Mouse (Mus musculus) B cell, adult (primary cell): ENCODE results near the gene Slc4a2. TPM values are rescaled to one million over a fixed set of nuclear protein-coding genes. Genes with fewer than 3 reads are reported as not detected.

Experiments used
- total RNA-seq: library from RNA; stranded (reverse); gene quantifications from 4 replicates; pipeline ENCODE4 v1.2.4, GENCODE M21; 2023; ENCODE audit not compliant: inconsistent age

Slc4a2 gene
- 61.9 to 68.1 TPM (median 62.6 TPM) in 4 replicates for total RNA-seq

DNA sequence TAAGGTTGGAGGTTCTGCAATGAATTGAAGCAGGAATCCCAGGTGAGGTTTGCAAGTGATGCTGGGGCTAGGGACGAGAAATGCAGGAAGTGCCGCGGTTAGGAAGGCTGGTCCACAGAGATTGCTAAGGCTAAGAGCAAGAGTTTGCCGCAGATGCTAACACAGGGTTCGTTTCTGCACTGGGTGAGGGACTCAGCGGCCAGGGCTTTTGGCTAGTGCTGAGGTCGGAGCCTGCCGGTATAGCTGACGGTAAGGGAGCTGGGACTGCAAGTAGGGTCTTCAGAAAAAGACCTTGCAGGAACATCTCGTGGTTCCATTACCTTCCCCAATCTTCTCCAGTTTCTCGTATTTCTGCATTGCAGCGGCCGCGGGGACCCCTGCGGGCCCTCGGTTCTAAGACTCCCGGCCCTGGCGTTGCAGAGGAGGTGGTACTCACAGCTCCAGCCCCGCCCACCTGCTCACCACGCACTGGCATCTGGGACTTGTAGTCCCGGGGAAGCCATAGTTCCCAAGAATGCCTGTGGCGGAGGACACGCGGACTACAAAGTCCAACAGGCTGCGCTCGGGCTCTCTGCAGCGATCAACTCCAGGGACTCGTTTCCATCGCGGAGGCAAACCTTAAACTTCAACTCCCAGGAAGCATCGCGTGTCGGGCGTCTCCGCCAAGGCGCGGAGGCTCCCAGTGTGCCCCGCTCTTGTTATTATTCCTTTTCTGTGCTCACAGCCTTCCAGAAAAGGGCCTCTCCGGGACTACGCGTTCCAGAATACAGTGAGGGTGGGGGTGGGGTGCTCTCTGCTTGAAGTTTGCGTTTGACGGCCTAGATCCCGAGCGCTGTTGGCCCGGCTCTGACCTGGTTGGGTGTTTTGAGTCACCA lies at the start of gene Slc4a2, which contains the start of gene Cdk5:
TSS of gene Slc4a2 (plus strand) at position 709 of the 875 bp plus-strand sequence.
TSS of gene Cdk5 (minus strand) at position 402 of the 875 bp plus-strand sequence.

DNA sequence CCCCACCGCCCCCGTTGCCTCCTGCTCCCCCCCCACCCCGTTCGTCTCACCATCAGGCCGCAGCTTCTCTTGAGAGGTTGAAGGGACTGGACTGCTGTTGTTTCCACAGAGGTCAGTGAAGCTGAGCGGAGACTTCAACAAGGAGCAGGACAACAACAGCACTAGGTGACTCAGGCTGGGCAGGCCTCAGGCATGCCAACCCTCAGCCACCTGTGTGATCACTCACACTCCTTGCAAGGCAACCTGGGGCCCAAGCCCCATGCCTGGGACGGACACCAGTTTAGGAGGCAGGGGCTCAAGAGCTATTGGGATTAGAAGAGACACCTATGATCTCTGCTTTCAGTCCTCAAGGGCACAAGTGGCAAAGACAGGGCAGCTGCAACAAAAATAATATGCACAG lies 31.8 kb upstream of the Slc4a2 start, which contains the start of gene Atg9b:
TSS of gene Atg9b (minus strand) at position 280 of the 400 bp plus-strand sequence.

DNA sequence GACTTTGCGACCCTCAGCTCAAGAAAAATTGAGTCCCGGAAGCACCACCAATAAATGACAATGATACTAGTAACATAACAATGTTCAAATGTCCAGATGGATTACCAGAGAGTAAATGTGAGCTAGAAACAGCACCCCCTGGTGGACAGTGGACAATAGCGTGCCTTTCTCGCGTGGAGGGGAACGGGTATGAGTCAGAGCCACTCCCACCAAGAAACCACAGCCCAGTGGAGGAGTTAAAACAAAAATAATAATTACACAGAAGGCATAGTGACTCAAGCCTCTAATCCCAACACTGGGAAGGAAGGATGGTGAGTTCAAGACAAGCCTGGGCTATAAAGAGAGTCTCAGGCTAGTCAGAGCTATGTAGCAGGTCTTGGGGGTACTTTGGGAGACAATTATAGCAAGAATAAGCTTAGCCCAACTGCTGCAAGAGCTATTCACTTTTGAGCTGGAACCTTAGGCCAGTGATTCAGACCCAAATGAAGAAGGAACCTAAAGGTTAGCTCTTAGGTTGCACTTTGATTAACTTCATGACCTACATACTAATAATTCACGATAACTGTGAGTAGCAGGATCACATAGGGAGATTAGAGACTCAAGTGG lies 30.1 kb upstream of the Slc4a2 start, which contains the start of gene Abcb8:
TSS of gene Abcb8 (plus strand) at position 272 of the 606 bp plus-strand sequence.

DNA sequence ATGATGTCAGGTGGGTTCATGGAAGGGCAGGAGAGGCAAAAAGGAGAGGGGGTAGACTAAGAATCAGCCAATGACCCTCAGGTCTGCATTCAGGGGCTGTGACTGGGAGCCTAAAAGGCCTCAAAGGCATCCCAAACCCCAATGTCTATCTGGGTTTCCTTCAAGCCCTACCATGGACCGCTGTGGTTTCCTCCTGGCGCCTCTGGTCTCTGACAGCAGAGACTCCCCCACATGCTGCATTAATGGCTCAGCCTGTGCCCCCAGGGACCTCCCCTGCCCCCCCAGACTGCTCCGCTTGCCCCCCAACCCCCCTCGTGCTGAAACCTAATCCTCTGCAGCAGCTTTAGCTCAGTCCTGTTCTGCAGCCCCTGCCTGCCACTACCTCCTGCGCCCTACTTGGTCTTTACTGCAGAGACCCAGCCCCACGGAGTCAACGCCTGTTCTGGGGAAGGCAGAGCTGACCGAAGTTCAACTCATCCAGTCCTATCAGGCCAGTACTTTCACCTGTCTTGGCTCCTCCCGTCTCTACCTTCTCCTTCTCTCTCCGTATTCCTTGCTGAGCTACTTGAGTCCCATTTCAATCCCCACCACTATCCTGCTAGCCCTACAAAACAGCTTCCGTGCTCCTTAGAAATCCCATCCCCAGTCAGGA lies 10.5 kb upstream of the Slc4a2 start, which contains the start of gene Asic3:
TSS of gene Asic3 (plus strand) at position 351 of the 652 bp plus-strand sequence.

DNA sequence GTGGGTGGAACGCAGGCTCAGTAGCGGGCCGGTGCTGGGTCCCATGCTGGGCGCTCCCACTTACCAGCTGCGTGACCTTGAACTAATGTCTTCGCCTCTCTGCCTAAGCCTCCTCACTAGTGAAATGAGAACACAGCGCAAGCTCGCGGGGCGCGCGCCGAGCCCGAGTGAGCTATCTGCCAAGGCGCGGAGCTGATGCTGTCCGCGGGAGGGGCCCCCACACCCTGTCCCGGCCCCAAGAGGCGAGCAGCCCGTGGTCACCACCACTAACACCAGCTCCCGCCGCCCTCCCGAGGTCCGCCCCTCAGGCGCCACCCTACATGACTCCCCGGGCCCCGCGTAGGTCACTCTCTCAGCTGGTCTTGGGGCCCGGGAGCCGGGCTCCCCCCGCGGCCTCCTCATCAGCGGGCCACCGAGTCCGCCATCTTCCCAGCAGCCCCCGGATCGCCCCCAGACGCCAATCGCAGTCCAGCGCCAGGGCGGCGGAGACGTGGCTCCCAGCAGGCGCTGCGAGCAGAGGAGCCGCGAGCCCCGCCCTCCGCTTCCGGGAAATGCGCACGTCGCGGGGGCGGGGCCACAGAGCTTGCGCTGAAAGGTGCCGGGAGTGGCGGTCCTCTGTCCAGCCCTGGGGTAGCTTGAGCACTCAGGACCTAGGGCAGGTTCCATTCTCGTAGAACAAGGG lies 21.2 kb downstream of the Slc4a2 start, which contains the start of gene Fastk:
TSS of gene Fastk (minus strand) at position 542 of the 682 bp plus-strand sequence.

DNA sequence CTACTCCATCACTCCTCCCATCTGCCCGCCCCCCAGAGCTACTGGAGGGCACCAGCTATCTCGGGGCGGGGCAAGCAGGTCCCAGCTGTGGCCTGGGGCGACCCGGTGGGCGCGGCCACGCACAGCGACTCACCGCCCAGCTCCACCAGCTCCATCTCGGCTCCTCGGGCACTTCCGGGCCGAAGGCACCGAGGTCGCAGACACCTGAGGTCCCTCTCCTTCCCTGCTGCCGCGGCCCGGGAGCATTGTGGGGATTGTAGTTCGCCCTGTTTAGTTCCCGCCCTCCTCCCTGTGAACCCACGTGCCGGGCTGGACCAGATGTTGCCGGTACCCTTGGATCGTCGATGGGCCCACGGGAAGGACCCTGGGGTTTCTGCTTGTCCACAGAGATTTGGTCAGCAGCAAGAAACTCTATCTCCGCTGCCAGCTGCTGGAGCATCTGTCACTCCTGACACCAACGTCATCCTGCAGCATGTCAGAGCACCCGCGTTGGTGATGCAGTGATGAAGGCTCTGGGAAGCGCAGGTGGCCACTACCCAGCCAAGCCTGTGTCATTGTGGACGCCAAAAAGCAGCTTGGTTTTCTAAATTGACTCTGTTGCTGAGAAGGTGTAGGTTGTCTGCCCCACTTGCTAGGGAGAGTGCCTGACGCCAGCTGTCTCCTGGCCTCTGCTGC lies 24.1 kb downstream of the Slc4a2 start, which contains the start of gene Tmub1:
TSS of gene Tmub1 (minus strand) at position 231 of the 675 bp plus-strand sequence.

DNA sequence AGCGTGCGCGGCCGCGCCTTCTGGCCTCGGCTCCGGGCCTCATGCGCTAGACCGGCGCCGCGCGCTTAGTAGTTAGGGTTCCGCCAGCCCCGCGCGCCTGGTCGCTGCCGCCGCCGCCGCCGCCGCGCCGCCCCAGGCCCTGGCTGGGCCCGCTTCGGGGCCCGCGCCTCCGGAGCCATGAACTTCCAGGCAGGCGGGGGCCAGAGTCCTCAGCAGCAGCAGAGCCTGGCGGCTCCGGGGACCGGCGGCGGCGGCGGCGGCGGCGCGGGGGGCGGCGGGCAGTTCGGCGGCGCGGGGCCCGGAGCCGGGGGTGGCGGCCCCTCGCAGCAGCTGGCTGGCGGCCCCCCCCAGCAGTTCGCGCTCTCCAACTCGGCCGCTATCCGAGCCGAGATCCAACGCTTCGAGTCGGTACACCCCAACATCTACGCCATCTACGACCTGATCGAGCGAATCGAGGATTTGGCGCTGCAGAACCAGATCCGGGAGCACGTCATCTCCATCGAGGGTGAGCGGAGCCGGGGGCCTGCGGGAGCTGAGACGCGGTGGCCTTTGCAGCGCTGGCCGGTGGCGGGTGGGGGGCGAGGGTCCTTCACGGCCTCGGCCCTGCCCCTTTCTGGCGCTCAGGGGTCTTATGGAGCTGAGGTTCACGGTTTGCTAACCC lies 28.5 kb downstream of the Slc4a2 start, which contains the start of gene Agap3:
TSS of gene Agap3 (plus strand) at position 148 of the 661 bp plus-strand sequence.

Other genes starting within 250 kb of the Slc4a2 start
- not detected in 4 replicates for gene Kcnh2, start 72.2 kb upstream of the Slc4a2 start, total RNA-seq
- gene Nos3, start 59.0 kb upstream of the Slc4a2 start, total RNA-seq, result 0.15 to 0.35 TPM (median 0.32 TPM) in 4 replicates
- not detected in 4 replicates for gene Atg9b, start 31.7 kb upstream of the Slc4a2 start, total RNA-seq
- 21.3 to 25.4 TPM (median 23.8 TPM) in 4 replicates for gene Abcb8, start 30.2 kb upstream of the Slc4a2 start, total RNA-seq
- not detected in 4 replicates for gene Asic3, start 10.4 kb upstream of the Slc4a2 start, total RNA-seq
- 31.0 to 38.3 TPM (median 34.1 TPM) in 4 replicates for gene Cdk5, start 307 bp upstream of the Slc4a2 start, total RNA-seq
- 83.5 to 99.7 TPM (median 90.5 TPM) in 4 replicates for gene Fastk, start 21.4 kb downstream of the Slc4a2 start, total RNA-seq
- gene Tmub1, start 24.0 kb downstream of the Slc4a2 start, total RNA-seq, result 24.9 to 27.6 TPM (median 26.1 TPM) in 4 replicates
- 40.0 to 49.3 TPM (median 44.5 TPM) in 4 replicates for gene Agap3, start 28.3 kb downstream of the Slc4a2 start, total RNA-seq
- not detected in 4 replicates for gene Gbx1, start 103.4 kb downstream of the Slc4a2 start, total RNA-seq
- not detected in 4 replicates for gene Asb10, start 117.1 kb downstream of the Slc4a2 start, total RNA-seq
- gene 4931409K22Rik, start 133.0 kb downstream of the Slc4a2 start, total RNA-seq, result not detected in 4 replicates
- 37.4 to 43.1 TPM (median 40.0 TPM) in 4 replicates for gene Abcf2, start 153.6 kb downstream of the Slc4a2 start, total RNA-seq
- gene Chpf2, start 162.9 kb downstream of the Slc4a2 start, total RNA-seq, result 34.0 to 42.1 TPM (median 40.7 TPM) in 4 replicates
- gene Smarcd3, start 200.6 kb downstream of the Slc4a2 start, total RNA-seq, result 0.45 TPM in 1 of 4 replicates, not detected in the others